Mouse (Mus musculus) midbrain, postnatal 0 days (tissue): Measurements from ENCODE around the gene Sf3a1. TPM values are rescaled to one million over a fixed set of nuclear protein-coding genes. Genes with fewer than 3 reads are reported as not detected.
"Not testable (repeated sequence)": the region's sequence is repeated elsewhere in the genome, so short reads cannot be mapped to it uniquely, and the experiment has no call there.

Source experiments
- ATAC-seq: fragments of 200-750 bp; cut with Nextera tagmentation; 2 replicates; pipeline ENCODE4 v1.8.0; 2017; ENCODE audit warnings: moderate number of reproducible peaks, mild to moderate bottlenecking, moderate TSS enrichment, moderate library complexity; ENCODE audit not compliant: low FRiP score
- DNase-seq: peaks from one replicate; pipeline ENCODE4 v3.0.0-alpha.2; 2015; ENCODE audit warnings: low spot score
- H3K27ac ChIP-seq: fragments of 300-500 bp; sonication (generic); 2 replicates; pipeline ENCODE4 v1.5.1; 2014; ENCODE audit warnings: low read depth, mild to moderate bottlenecking, low read length, mixed read lengths
- H3K27me3 ChIP-seq: fragments of 300-500 bp; sonication (generic); 2 replicates; pipeline ENCODE4 v1.6.1; 2014; ENCODE audit warnings: low read length, control low read depth, mixed read lengths; ENCODE audit not compliant: insufficient read depth
- H3K36me3 ChIP-seq: fragments of 300-500 bp; sonication (generic); 2 replicates; pipeline ENCODE4 v1.6.1; 2014; ENCODE audit warnings: low read length, control low read depth, mixed read lengths; ENCODE audit not compliant: insufficient read depth
- H3K4me1 ChIP-seq: fragments of 300-500 bp; sonication (generic); 2 replicates; pipeline ENCODE4 v1.6.1; 2014; ENCODE audit warnings: mild to moderate bottlenecking, control low read depth, antibody characterized with exemption, low read length, mixed read lengths; ENCODE audit not compliant: insufficient read depth
- H3K4me2 ChIP-seq: fragments of 300-500 bp; sonication (generic); 2 replicates; pipeline ENCODE4 v1.6.1; 2014; ENCODE audit warnings: low read depth, mild to moderate bottlenecking, low read length, mixed read lengths; ENCODE audit not compliant: poor library complexity, severe bottlenecking
- H3K4me3 ChIP-seq: fragments of 300-500 bp; sonication (generic); 2 replicates; pipeline ENCODE4 v1.5.1; 2014; ENCODE audit warnings: low read depth, mild to moderate bottlenecking, low read length, moderate library complexity
- H3K9ac ChIP-seq: fragments of 300-500 bp; sonication (generic); replicated peaks from 2 replicates; pipeline ENCODE4 v1.6.1; 2014; ENCODE audit warnings: mild to moderate bottlenecking, low read length, moderate library complexity, mixed read lengths; ENCODE audit not compliant: poor library complexity, severe bottlenecking
- H3K9me3 ChIP-seq: fragments of 300-500 bp; sonication (generic); 2 replicates; pipeline ENCODE4 v1.6.1; 2016; ENCODE audit warnings: low read length, control low read depth
- CTCF ChIP-seq: IDR thresholded peaks from 2 replicates; pipeline ENCODE4 v1.5.1; 2016; ENCODE audit warnings: antibody characterized with exemption, mild to moderate bottlenecking
- WGBS: fragments of 180-500 bp; shearing (Covaris S2); extraction: QIAGEN DNeasy Blood & Tissue Kit; methylation state at CpG from one replicate; pipeline ENCODE4 v1.1.7; 2014; 5-methylcytosine and 5-hydroxymethylcytosine counted together
- polyA plus RNA-seq: library from polyadenylated mRNA; unstranded; fragments of >200 nt; fragmentation: Nextera tagmentation; extraction: Ambion mirVana; gene quantifications from 2 replicates; pipeline ENCODE4 v1.2.1, GENCODE M21; 2015
- total RNA-seq: library from RNA; depleted of rRNA; stranded (reverse); fragments of >200 nt; gene quantifications from 2 replicates; pipeline ENCODE4 v1.2.3, GENCODE M21; 2014

Gene Sf3a1
- total and polyA plus RNA-seq, 2 experiments from 2014 or later, result 37.3 to 49.6 TPM

DNA sequence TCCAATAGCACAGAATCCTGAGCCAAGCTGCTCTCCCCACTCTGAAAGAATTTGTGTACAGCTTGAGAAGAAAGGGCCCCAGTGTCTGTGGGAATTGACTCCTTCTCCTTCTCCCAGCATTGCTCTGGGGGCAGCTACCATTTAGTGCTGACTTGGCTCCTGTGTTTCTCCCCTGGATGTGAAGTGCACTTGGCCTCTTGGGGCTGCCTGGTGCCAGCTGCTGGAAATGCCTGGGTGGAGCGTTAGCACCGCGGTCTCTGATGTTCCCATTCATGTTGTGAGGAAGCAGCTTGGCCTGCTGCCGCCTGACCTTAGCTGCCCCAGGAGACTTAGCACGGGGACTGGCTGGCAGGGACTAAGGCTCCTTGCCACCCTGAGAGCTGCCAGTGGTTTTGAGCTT, 14.4 kb downstream of the Sf3a1 start:
- ATAC-seq (peak; percentile 65; the same call in 1 of the 2 replicates), DNase-seq (peak; percentile 76)
- no peak for TF ChIP-seq CTCF
- Histone ChIP-seq H3K4me1 (no peaks in the 10 kb centered on the region), H3K9ac (no peak overlapping the region), H3K36me3 (peaks cover 94% of the 10 kb centered on the region), H3K4me2 (no peak overlapping the region), H3K9me3 (no peaks in the 10 kb centered on the region), H3K27me3 (no peaks in the 10 kb centered on the region), H3K4me3 (no peak overlapping the region), H3K27ac (no peak overlapping the region)
- 65% methylated on average over 5 of the region's 5 CpGs for WGBS

DNA sequence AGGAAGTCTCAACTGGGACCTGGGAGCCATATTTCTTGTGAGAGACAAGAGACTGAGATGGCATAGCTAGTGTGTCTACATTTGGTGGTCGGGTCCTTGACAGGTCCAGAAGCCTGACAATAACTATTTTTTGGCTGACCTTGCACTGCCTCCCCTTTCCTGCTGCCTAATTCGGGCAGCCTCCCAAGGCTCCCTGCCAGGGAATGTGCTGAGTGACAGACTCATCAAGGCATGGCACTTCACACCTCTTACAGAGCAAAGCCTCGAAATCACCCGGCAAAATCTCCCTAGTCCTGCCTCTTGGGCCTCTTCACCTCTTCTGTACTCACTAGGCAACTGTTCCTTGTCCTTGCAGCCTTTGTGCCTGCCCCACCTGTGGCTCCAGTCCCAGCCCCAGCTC, 17.6 kb downstream of the Sf3a1 start:
- H3K4me3 ChIP-seq, result no peak overlapping the region
- H3K9me3 ChIP-seq, result no peaks in the 10 kb centered on the region
- H3K9ac ChIP-seq, result no peak overlapping the region
- no peak for TF ChIP-seq CTCF
- H3K27ac ChIP-seq, result no peak overlapping the region
- no peak overlapping the region for H3K4me2 ChIP-seq
- no peaks in the 10 kb centered on the region for H3K4me1 ChIP-seq
- peaks cover 92% of the 10 kb centered on the region for H3K36me3 ChIP-seq
- no peaks in the 10 kb centered on the region for H3K27me3 ChIP-seq
- ATAC-seq (no peak), DNase-seq (no peak)
- 74% methylated on average over 4 of the region's 4 CpGs for WGBS

DNA sequence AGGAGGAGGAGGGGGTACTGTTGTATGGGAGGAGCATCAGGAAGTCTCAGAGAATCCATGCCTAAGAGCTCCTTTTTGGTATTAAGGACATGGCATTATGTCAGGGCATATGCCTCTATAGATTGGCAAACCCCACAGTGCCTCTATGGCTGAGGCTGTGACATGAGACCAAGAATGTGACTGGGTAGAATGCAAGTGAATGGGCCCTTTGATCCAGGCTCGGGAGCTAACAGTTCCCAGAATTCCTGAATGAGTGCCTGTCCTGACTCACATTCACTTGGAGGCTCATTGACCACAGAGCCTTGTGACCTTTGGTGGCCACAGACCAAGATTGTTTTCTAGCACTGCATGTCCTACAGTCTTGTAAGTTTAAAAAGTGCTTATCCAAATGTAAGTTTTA, 21.9 kb downstream of the Sf3a1 start:
- no peaks in the 10 kb centered on the region for H3K9me3 ChIP-seq
- TF ChIP-seq CTCF, result no peak
- H3K4me3 ChIP-seq, result no peak overlapping the region
- no peak overlapping the region for H3K27ac ChIP-seq
- H3K4me2 ChIP-seq, result no peak overlapping the region
- peaks cover 48% of the 10 kb centered on the region for H3K36me3 ChIP-seq
- H3K4me1 ChIP-seq, result no peaks in the 10 kb centered on the region
- H3K9ac ChIP-seq, result no peak overlapping the region
- peak; percentile 43 for DNase-seq
- WGBS, result 14% methylated on average over 1 of the region's 1 CpGs
- H3K27me3 ChIP-seq, result no peaks in the 10 kb centered on the region
- ATAC-seq, result no peak

DNA sequence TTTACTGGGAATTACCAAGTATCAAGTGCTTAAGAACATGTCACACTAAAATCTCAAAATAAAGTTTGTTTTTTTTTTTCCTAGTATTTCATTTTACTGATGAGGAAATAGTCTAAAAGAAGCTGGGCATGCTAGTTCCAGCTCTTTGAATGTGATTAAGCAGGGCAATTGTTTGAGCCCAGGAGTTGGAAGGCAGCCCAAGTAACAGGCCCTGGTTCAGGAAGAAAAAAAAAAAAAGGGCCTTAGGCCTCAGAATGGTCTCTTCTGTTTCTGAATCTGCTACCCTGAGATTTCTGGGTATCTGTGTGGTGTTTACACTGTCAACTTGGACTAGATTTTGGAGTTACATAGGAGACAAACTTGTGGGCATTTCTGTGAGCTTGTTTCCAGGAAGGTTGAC, 23.4 kb downstream of the Sf3a1 start:
- Histone ChIP-seq H3K9me3 (no peaks in the 10 kb centered on the region), H3K27ac (no peak overlapping the region), H3K27me3 (no peaks in the 10 kb centered on the region), H3K9ac (no peak overlapping the region), H3K4me3 (no peak overlapping the region), H3K4me1 (peaks cover 8% of the 10 kb centered on the region), H3K36me3 (peaks cover 34% of the 10 kb centered on the region), H3K4me2 (no peak overlapping the region)
- no peak for TF ChIP-seq CTCF
- ATAC-seq, result no peak
- peak; percentile 40 for DNase-seq

DNA sequence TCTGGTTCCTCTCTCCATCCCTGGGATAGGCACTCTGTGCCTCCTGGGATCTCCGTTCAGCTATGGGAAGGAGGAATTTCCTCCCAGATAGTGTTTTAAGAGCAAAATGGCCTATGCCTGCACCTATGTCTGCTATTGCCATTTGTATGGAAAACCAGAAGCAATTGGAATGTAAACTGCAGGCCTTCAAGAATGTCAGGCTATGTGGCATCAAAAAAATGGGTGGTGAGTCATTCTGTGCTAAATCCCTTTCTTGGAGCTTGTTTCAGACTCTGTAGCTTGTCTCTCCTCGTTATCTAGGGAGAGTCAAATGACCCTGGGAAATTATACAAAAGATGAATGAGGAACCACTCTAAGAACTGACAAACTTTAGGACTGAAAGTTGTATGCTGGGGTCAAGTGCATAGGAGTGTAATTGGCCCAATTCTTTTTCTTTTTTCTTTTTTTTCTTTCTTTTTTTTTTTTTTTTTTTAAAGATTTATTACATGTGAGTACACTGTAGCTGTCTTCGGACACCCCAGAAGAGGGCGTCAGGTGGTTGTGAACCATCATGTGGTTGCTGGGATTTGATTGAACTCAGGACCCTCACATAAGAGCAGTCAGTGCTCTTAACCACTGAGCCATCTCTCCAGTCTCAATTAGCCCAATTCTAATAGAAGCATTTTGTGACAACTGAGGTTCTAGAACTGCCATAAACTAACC, 24.3 kb downstream of the Sf3a1 start:
- Histone ChIP-seq H3K4me3 (no peak overlapping the region), H3K4me2 (no peak overlapping the region), H3K9me3 (no peaks in the 10 kb centered on the region), H3K4me1 (peaks cover 8% of the 10 kb centered on the region), H3K9ac (no peak overlapping the region), H3K36me3 (peaks cover 26% of the 10 kb centered on the region), H3K27ac (no peak overlapping the region), H3K27me3 (no peaks in the 10 kb centered on the region)
- DNase-seq (no peak), ATAC-seq (no peak)
- WGBS, result 80% methylated on average over 4 of the region's 4 CpGs
- TF ChIP-seq CTCF, result peak; percentile 20; the same call in 1 of the 2 replicates

DNA sequence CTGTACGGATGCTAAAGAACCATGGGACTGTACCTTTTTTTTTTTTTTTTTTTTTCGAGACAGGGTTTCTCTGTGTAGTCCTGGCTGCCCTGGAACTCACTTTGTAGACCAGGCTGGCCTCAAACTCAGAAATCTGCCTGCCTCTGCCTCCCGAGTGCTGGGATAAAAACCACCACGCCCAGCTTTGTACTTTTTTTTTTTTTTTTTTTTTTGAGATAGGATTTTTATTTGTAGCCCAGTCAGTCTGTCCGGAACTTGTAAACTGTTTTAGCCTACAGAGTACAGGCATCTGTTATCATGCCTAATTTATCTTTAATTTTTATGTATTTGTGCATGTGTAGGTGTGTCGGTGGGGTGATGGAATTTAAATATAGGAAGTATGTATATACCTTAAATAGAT, 25.3 kb downstream of the Sf3a1 start:
- not testable (repeated sequence) for DNase-seq, H3K9me3 ChIP-seq, H3K27ac ChIP-seq, H3K4me3 ChIP-seq, H3K4me2 ChIP-seq, H3K4me1 ChIP-seq, H3K9ac ChIP-seq, ATAC-seq, H3K27me3 ChIP-seq
- peaks cover 17% of the 10 kb centered on the region for H3K36me3 ChIP-seq
- 99% methylated on average over 6 of the region's 6 CpGs for WGBS
